Mouse (Mus musculus): ENCODE measurements at regions not wholly inside any gene's neighbourhood (a gene's known extent, or its start where the extent isn't known, plus 50 kb on each side); places are given as distances from the start of the nearest gene placed in this dataset.

- Histone ChIP-seq H3K27ac (ENCODE audit: control insufficient read depth, insufficient read depth, low read depth, low read length, poor library complexity) (no peak overlapping the region), H3K4me3 (replicated peaks; ENCODE audit: control insufficient read depth, low read depth, low read length) (no peak overlapping the region), H3K4me1 (ENCODE audit: control insufficient read depth, insufficient read depth, low read length) (no peaks in the 10 kb centered on the region; the same call in 1 of the 2 replicates)
- no peak for TF ChIP-seq CTCF (IDR thresholded peaks at IDR 0.05; ENCODE audit: control insufficient read depth, insufficient read depth, low read length)
- TF ChIP-seq POLR2A (IDR thresholded peaks at IDR 0.05; ENCODE audit: borderline replicate concordance, control insufficient read depth, low read depth, low read length), result no peak
- WGBS, result 18% methylated on average over 4 of the region's 4 CpGs
Observed at GRCm38 (mm10) chr5:148769452-148769851, 159.7 kb downstream of the Katnal1 start.

DNA sequence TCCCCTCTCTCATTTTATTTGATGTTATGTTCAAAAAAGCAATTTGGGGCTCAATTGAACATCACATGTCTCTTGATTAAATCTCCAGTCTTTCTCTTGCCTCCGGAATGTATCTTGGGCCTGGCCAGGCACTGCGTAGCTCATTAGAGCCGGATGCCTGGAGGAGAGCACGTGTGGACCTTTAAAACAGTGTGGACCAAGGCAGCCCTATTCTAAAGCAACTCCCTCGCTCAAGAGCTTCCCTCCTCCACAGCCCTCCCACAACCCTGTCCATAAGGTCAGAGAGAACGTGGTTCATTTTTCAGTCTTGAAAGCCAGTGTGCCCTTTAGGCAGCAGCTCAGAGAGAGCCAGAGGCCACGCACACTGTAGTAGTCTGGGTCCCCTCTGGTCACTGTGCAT lies 160.8 kb downstream of the Katnal1 start:
- no peak for TF ChIP-seq POLR2A (IDR thresholded peaks at IDR 0.05; ENCODE audit: borderline replicate concordance, control insufficient read depth, low read depth, low read length)
- TF ChIP-seq CTCF (IDR thresholded peaks at IDR 0.05; ENCODE audit: control insufficient read depth, insufficient read depth, low read length), result no peak
- H3K4me1 ChIP-seq (ENCODE audit: control insufficient read depth, insufficient read depth, low read length), result no peaks in the 10 kb centered on the region
- WGBS, result 80% methylated on average over 7 of the region's 7 CpGs
- no peak overlapping the region for H3K4me3 ChIP-seq (replicated peaks; ENCODE audit: control insufficient read depth, low read depth, low read length)
- H3K27ac ChIP-seq (ENCODE audit: control insufficient read depth, insufficient read depth, low read depth, low read length, poor library complexity), result no peak overlapping the region; the same call in 1 of the 2 replicates

DNA sequence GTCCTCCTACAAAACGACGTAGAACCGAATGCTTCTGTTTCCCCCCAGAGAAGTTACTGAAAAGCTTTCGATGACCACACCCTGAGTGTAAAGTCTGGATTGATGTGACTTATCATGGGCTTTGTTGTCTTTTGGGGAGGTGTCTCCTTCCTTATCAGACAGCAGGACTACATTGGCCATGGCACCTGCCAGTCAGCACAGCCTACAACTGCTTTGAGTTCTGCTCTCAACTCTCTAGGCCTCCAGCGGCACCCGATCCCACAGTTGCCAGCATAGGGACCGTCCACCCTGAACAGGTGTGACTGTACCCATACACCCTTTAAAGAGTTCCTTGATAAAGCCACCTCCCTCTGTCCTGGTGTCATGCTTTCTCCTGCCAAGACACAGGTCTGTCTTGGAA lies 163.1 kb downstream of the Katnal1 start:
- Histone ChIP-seq H3K4me1 (ENCODE audit: control insufficient read depth, insufficient read depth, low read length) (no peaks in the 10 kb centered on the region), H3K27ac (ENCODE audit: control insufficient read depth, insufficient read depth, low read depth, low read length, poor library complexity) (no peak overlapping the region), H3K4me3 (replicated peaks; ENCODE audit: control insufficient read depth, low read depth, low read length) (no peak overlapping the region)
- 87% methylated on average over 7 of the region's 7 CpGs for WGBS
- TF ChIP-seq CTCF (IDR thresholded peaks at IDR 0.05; ENCODE audit: control insufficient read depth, insufficient read depth, low read length), result no peak

- TF ChIP-seq CTCF (IDR thresholded peaks at IDR 0.05; ENCODE audit: control insufficient read depth, insufficient read depth, low read length), result no peak
- TF ChIP-seq POLR2A (IDR thresholded peaks at IDR 0.05; ENCODE audit: borderline replicate concordance, control insufficient read depth, low read depth, low read length), result no peak
- Histone ChIP-seq H3K4me3 (replicated peaks; ENCODE audit: control insufficient read depth, low read depth, low read length) (no peak overlapping the region), H3K4me1 (ENCODE audit: control insufficient read depth, insufficient read depth, low read length) (no peaks in the 10 kb centered on the region), H3K27ac (ENCODE audit: control insufficient read depth, insufficient read depth, low read depth, low read length, poor library complexity) (no peak overlapping the region)
- 86% methylated on average over 9 of the region's 9 CpGs for WGBS
Observed at GRCm38 (mm10) chr5:148760108-148760507, 169.0 kb downstream of the Katnal1 start.

- Histone ChIP-seq H3K4me1 (ENCODE audit: control insufficient read depth, insufficient read depth, low read length) (no peaks in the 10 kb centered on the region), H3K27ac (ENCODE audit: control insufficient read depth, insufficient read depth, low read depth, low read length, poor library complexity) (no peak overlapping the region), H3K4me3 (replicated peaks; ENCODE audit: control insufficient read depth, low read depth, low read length) (no peak overlapping the region)
- 78% methylated on average over 7 of the region's 7 CpGs for WGBS
- TF ChIP-seq CTCF (IDR thresholded peaks at IDR 0.05; ENCODE audit: control insufficient read depth, insufficient read depth, low read length) (no peak), POLR2A (IDR thresholded peaks at IDR 0.05; ENCODE audit: borderline replicate concordance, control insufficient read depth, low read depth, low read length) (no peak)
Observed at GRCm38 (mm10) chr5:148758786-148759185, 170.3 kb downstream of the Katnal1 start.

DNA sequence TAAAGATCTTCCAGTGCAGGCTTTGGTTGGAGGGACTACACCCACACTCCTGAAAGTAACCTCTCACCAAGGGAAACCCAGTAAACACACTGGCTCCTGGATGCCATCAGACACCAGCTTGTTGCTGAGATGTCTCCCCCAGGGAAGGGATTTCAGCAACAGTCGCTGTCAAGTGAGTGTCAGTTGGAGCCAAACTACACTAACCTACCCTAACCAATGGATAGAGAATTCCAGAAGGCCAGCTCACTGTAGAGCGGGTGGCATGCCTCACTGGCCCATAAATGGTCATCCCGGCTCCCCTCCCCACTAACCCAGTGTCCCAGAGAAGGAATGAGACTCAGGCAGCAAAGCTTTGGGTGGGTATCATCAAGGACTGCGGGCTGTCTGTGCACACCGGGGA lies 171.4 kb downstream of the Katnal1 start:
- WGBS, result 83% methylated on average over 5 of the region's 5 CpGs
- TF ChIP-seq POLR2A (IDR thresholded peaks at IDR 0.05; ENCODE audit: borderline replicate concordance, control insufficient read depth, low read depth, low read length) (no peak), CTCF (IDR thresholded peaks at IDR 0.05; ENCODE audit: control insufficient read depth, insufficient read depth, low read length) (no peak)
- no peak overlapping the region for H3K27ac ChIP-seq (ENCODE audit: control insufficient read depth, insufficient read depth, low read depth, low read length, poor library complexity)
- no peaks in the 10 kb centered on the region for H3K4me1 ChIP-seq (ENCODE audit: control insufficient read depth, insufficient read depth, low read length)
- H3K4me3 ChIP-seq (replicated peaks; ENCODE audit: control insufficient read depth, low read depth, low read length), result no peak overlapping the region

DNA sequence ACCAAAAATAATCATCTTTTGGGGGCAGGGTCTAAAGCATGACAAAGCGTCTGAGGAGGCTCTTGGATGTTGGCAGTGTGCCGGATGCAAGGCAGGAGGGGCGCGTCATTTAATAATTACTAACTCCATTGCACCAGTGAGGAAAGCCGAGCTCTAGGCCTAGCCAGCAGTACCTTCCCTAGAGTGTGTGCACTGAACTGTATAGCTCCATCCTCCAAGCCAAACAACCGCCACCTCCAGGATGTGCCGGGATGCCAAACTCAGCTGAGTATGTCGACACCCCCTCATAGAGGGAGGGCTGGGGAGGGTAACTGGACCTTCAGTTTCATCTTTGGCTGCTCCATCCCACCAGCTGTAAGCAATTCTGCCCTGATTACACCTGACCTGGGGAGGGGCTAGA lies 171.9 kb downstream of the Katnal1 start:
- Histone ChIP-seq H3K4me3 (replicated peaks; ENCODE audit: control insufficient read depth, low read depth, low read length) (no peak overlapping the region), H3K4me1 (ENCODE audit: control insufficient read depth, insufficient read depth, low read length) (no peaks in the 10 kb centered on the region), H3K27ac (ENCODE audit: control insufficient read depth, insufficient read depth, low read depth, low read length, poor library complexity) (no peak overlapping the region)
- no peak for TF ChIP-seq POLR2A (IDR thresholded peaks at IDR 0.05; ENCODE audit: borderline replicate concordance, control insufficient read depth, low read depth, low read length)
- no peak for TF ChIP-seq CTCF (IDR thresholded peaks at IDR 0.05; ENCODE audit: control insufficient read depth, insufficient read depth, low read length)
- WGBS, result 86% methylated on average over 8 of the region's 8 CpGs

GRCm38 (mm10) chr5:148756246-148756930 lies 172.7 kb downstream of the Katnal1 start:
- H3K4me3 ChIP-seq (replicated peaks; ENCODE audit: control insufficient read depth, low read depth, low read length), result no peak overlapping the region
- 84% methylated on average over 16 of the region's 16 CpGs for WGBS
- H3K4me1 ChIP-seq (ENCODE audit: control insufficient read depth, insufficient read depth, low read length), result no peaks in the 10 kb centered on the region
- TF ChIP-seq CTCF (IDR thresholded peaks at IDR 0.05; ENCODE audit: control insufficient read depth, insufficient read depth, low read length), result peak; percentile 33; the same call in 1 of the 2 replicates
- no peak for TF ChIP-seq POLR2A (IDR thresholded peaks at IDR 0.05; ENCODE audit: borderline replicate concordance, control insufficient read depth, low read depth, low read length)
- H3K27ac ChIP-seq (ENCODE audit: control insufficient read depth, insufficient read depth, low read depth, low read length, poor library complexity), result no peak overlapping the region

- Histone ChIP-seq H3K4me3 (replicated peaks; ENCODE audit: control insufficient read depth, low read depth, low read length) (no peak overlapping the region), H3K27ac (ENCODE audit: control insufficient read depth, insufficient read depth, low read depth, low read length, poor library complexity) (no peak overlapping the region), H3K4me1 (ENCODE audit: control insufficient read depth, insufficient read depth, low read length) (no peaks in the 10 kb centered on the region)
- TF ChIP-seq POLR2A (IDR thresholded peaks at IDR 0.05; ENCODE audit: borderline replicate concordance, control insufficient read depth, low read depth, low read length) (no peak), CTCF (IDR thresholded peaks at IDR 0.05; ENCODE audit: control insufficient read depth, insufficient read depth, low read length) (no peak)
- WGBS, result 82% methylated on average over 8 of the region's 8 CpGs
Observed at GRCm38 (mm10) chr5:148755807-148756206, 173.3 kb downstream of the Katnal1 start.
